Mouse (Mus musculus) lung, adult 2 months (tissue): ENCODE measurements around the gene Uvrag. TPM values are rescaled to one million over a fixed set of nuclear protein-coding genes. Genes with fewer than 3 reads are reported as not detected.
A peak's percentile ranks its signal among the peaks of the same experiment; 100 is the strongest.

Source experiments
- DNase-seq: peaks from one replicate; pipeline ENCODE4 v3.0.0; 2022
- H3K4me1 ChIP-seq: fragments of 200-500 bp; 2 replicates; pipeline ENCODE4 v1.6.1; 2011; ENCODE audit warnings: low read length; ENCODE audit not compliant: control insufficient read depth, insufficient read depth
- H3K4me3 ChIP-seq: fragments of 200-500 bp; replicated peaks from 2 replicates; pipeline ENCODE3; 2011; ENCODE audit warnings: low read depth, mild to moderate bottlenecking, control low read depth, low read length; ENCODE audit errors: extremely low read depth
- CTCF ChIP-seq: fragments of 200-500 bp; IDR thresholded peaks from 2 replicates; pipeline ENCODE4 v1.5.1; 2011; ENCODE audit warnings: mild to moderate bottlenecking, low read length, control low read depth; ENCODE audit not compliant: insufficient read depth
- POLR2A ChIP-seq: fragments of 200-500 bp; IDR thresholded peaks from 2 replicates; pipeline ENCODE4 v1.6.1; 2011; ENCODE audit warnings: low read depth, mild to moderate bottlenecking, control low read depth, low read length, borderline replicate concordance; ENCODE audit errors: extremely low read depth
- WGBS: fragments of 180-500 bp; shearing (Covaris S2); methylation state at CpG from one replicate; pipeline ENCODE4 v1.1.7; 2018; 5-methylcytosine and 5-hydroxymethylcytosine counted together
- polyA plus RNA-seq: library from polyadenylated mRNA; depleted of rRNA; stranded (reverse); fragments of >200 nt; gene quantifications from 2 replicates; pipeline ENCODE4 v1.2.3, GENCODE M21; 2012

The Uvrag gene
- polyA plus RNA-seq, 1 experiment = 35.4 TPM

DNA sequence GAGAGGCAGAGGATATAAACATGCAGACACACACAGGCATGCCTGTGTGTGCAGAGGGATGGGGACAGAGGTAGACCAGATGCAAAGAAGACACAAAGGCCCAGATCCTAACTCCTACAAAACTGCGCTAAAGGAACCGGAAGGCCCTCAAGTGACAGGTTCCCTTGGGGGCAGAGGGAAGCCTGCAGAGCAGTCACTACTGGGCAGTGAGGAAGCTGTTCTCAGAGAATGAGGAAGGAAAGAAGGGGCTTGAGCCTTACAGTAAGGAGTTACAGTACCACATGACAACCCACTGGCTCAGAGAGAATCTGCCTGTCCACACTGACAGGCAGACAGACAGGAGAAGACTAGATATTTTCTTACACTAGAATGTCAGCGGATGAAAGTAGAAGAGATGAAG is 97.6 kb downstream of the Uvrag start:
- DNase-seq = no peak
- no peak overlapping the region for H3K4me3 ChIP-seq
- TF ChIP-seq CTCF (no peak), POLR2A (no peak)
- WGBS = 89% methylated on average over 3 of the region's 3 CpGs
- H3K4me1 ChIP-seq = 0 out of 2 replicates have a peak, but pooled peaks cover 2% of the 10 kb centered on the region

DNA sequence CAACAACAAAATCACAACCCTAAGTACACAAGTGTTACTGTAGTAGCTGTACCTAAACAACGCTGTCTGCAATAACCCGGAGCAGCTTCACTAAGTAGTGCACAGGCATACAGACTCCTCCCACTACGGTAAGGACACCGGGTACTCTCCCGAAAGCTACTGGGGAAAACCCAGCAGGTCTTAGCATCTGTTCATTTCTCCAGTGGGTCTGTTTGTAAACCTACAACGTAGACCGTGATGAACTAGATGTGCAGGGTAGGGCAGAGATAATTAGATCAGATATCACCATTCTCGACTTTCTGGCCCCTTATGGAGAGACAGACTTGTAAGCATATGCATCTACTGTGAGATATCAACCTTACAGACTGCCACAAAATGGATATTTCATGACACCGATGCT is 99.1 kb downstream of the Uvrag start:
- Histone ChIP-seq H3K4me1 (0 out of 2 replicates have a peak, but pooled peaks cover 2% of the 10 kb centered on the region), H3K4me3 (no peak overlapping the region)
- WGBS = 80% methylated on average over 9 of the region's 9 CpGs
- TF ChIP-seq CTCF = no peak
- no peak for TF ChIP-seq POLR2A
- DNase-seq = no peak

DNA sequence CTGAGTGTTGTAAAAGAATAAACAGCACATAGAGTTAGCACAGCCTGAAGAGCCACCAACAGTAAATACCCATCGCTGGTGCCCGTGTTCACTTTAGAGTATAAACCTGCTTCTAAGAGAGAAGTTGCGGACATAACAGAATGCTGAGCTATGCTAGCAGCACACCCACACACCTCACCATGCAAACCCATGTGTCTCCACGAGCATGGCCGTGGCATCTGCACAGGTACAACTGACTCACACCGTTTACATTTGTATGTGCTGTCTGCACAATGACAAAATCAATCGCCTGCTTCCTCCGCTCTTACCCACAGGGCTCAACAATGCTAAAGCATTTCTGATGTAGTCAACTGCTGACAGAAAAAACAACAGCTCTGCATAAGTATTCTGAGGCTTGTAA is 101.0 kb downstream of the Uvrag start:
- no peak for DNase-seq
- no peak for TF ChIP-seq POLR2A
- no peak for TF ChIP-seq CTCF
- 83% methylated on average over 8 of the region's 8 CpGs for WGBS
- peaks cover 2% of the 10 kb centered on the region for H3K4me1 ChIP-seq
- H3K4me3 ChIP-seq = no peak overlapping the region

DNA sequence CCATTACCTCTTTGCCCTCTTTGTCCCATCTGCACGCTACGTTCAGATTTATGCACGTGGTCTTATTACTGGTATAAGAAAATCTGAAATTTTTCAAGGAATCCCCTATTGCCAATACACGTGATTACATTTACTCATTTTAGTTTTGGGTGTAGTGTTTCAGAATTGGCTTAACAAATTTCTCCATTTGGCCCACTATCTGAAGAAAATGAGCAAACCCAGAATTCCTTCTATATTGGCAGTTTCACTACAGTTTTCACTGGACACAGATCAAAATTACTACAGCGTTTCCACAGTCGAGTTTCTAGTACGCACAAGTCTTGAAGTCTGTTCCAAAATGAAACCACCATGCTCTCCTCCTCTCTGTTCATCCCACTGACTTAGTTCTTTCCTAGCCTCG is 104.7 kb downstream of the Uvrag start:
- TF ChIP-seq CTCF = no peak
- TF ChIP-seq POLR2A = no peak
- Histone ChIP-seq H3K4me1 (peaks cover 2% of the 10 kb centered on the region), H3K4me3 (no peak overlapping the region)
- no peak for DNase-seq
- WGBS = 58% methylated on average over 8 of the region's 8 CpGs

GRCm38 (mm10) chr7:99034909-99035308 is 106.0 kb downstream of the Uvrag start:
- peaks cover 2% of the 10 kb centered on the region for H3K4me1 ChIP-seq
- 80% methylated on average over 2 of the region's 2 CpGs for WGBS
- no peak overlapping the region for H3K4me3 ChIP-seq
- TF ChIP-seq POLR2A (no peak), CTCF (no peak)
- no peak for DNase-seq

DNA sequence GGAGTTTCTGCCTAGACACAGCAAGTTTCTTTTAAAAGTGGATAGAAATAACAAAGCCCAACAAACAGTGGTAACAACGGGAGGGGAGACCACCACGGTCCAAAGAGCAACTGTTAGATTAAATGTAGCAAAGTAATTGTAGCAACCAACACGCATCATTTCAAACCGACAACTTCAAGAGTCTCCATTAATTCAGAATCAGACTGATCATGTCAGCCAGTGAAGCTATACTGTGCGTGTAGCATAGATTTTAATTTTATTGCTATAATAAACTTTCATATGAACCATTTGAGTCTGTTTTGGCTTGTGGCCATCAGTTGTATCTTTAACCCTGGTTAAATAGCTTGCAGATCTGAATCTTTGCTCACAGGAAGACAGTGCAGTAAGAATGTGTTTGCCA is 107.1 kb downstream of the Uvrag start:
- no peak for DNase-seq
- TF ChIP-seq POLR2A (no peak), CTCF (no peak)
- 96% methylated on average over 5 of the region's 5 CpGs for WGBS
- Histone ChIP-seq H3K4me3 (no peak overlapping the region), H3K4me1 (peaks cover 2% of the 10 kb centered on the region)

GRCm38 (mm10) chr7:99033314-99033713 is 107.6 kb downstream of the Uvrag start:
- no peak for DNase-seq
- TF ChIP-seq POLR2A (no peak), CTCF (no peak)
- Histone ChIP-seq H3K4me1 (peaks cover 2% of the 10 kb centered on the region), H3K4me3 (no peak overlapping the region)
- 93% methylated on average over 3 of the region's 3 CpGs for WGBS

DNA sequence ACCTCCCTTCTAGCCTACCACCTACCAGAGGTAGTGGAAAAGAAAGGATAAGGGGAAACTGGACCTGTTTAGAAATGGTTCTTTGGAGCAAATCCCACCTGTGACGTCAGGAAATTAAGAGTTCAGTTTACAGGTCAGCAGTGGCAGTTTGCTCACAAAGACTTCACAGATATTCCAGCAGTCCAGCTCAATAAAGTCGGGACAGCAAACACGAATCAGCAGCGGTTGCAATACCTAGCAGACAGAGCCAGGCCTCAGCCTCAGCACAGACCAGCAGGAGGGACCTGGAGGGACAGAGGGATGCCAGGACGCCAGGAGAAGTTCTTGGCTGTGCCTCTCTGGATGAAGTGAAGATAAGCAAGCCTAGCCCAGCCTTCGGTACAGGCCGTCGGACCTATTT is 108.9 kb downstream of the Uvrag start:
- WGBS = 90% methylated on average over 8 of the region's 8 CpGs
- TF ChIP-seq CTCF (no peak), POLR2A (no peak)
- no peak for DNase-seq
- Histone ChIP-seq H3K4me1 (peaks cover 2% of the 10 kb centered on the region), H3K4me3 (no peak overlapping the region)

DNA sequence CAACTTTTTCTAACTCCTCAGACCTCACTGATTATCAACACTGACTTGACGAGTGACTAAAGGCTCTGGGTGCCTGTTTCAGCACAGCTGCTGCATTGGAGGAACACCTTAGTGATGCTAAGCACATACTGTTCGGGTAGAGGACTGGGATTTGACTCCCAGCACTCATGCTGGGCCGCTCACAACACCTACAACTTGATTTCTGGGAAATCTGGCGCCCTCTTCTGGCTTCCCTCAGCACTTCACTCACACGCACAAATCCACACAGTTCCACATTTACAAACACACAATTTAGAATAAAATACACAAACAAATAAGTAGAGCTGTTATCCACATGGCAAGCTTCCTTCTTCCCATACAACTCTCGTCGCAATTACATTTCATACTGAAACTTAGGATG is 112.8 kb downstream of the Uvrag start:
- 92% methylated on average over 7 of the region's 7 CpGs for WGBS
- peak; percentile 31; the same call in 1 of the 2 replicates for TF ChIP-seq CTCF
- no peak for TF ChIP-seq POLR2A
- Histone ChIP-seq H3K4me3 (no peak overlapping the region), H3K4me1 (0 out of 2 replicates have a peak, but pooled peaks cover 2% of the 10 kb centered on the region)
- DNase-seq = no peak

- WGBS = 54% methylated on average over 5 of the region's 5 CpGs
- Histone ChIP-seq H3K4me3 (no peak overlapping the region), H3K4me1 (0 out of 2 replicates have a peak, but pooled peaks cover 2% of the 10 kb centered on the region)
- no peak for TF ChIP-seq CTCF
- no peak for TF ChIP-seq POLR2A
- no peak for DNase-seq
Measured at GRCm38 (mm10) chr7:99027185-99027584, 113.8 kb downstream of the Uvrag start.
